Mouse (Mus musculus) brain, embryonic 14.5 days (tissue): ENCODE measurements around the gene Med22.

Source experiments
- CTCF ChIP-seq: fragments of 200-500 bp; IDR thresholded peaks from 2 replicates; pipeline ENCODE4 v1.5.1; 2012; ENCODE audit warnings: inconsistent platforms, mild to moderate bottlenecking, moderate library complexity, borderline replicate concordance; ENCODE audit not compliant: insufficient read depth, insufficient read length; ENCODE audit errors: extremely low read depth
- POLR2A ChIP-seq: fragments of 200-500 bp; IDR thresholded peaks from 2 replicates; pipeline ENCODE4 v1.6.1; 2012; ENCODE audit warnings: mild to moderate bottlenecking, inconsistent platforms, borderline replicate concordance; ENCODE audit not compliant: poor library complexity, insufficient read depth, insufficient read length, severe bottlenecking; ENCODE audit errors: extremely low read depth

DNA sequence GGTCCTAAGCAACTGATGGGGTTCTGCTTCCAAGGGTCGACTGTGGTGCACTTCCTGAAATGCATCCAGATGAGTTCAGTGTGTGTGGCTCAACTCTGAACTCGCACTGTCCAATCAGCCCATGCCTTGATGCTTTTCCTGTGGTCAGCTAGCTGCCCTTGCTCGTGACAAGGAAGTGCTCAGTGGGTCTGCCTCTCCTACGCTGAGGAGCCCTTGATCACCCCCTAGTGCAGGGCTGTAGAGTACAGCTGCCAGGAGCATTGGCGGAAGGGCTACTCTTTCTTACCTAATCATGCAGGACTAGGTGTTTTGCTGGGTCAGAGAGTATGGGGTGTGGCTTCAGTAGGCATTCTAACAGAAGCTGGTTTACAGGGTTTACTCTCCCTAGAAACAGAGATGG lies 31.1 kb upstream of the Med22 start:
- no peak for TF ChIP-seq CTCF
- no peak for TF ChIP-seq POLR2A
